Mouse (Mus musculus) splenic B cell, adult 2 months (primary cell): ENCODE data around the gene Gabra1.

Source experiments
- DNase-seq: peaks from one replicate; pipeline ENCODE4 v3.0.0-alpha.2; 2011; ENCODE audit warnings: low read depth, low spot score
- H3K27me3 ChIP-seq: 2 replicates; pipeline ENCODE4 v1.6.1; 2012; ENCODE audit warnings: mild to moderate bottlenecking, low read length, moderate library complexity, mixed read lengths; ENCODE audit not compliant: control insufficient read depth, poor library complexity, insufficient read depth, severe bottlenecking
- H3K36me3 ChIP-seq: 2 replicates; pipeline ENCODE4 v1.6.1; 2012; ENCODE audit warnings: mild to moderate bottlenecking, low read length, moderate library complexity, mixed read lengths; ENCODE audit not compliant: control insufficient read depth, poor library complexity, insufficient read depth, severe bottlenecking

Gabra1 gene

GRCm38 (mm10) chr11:42182825-42183152 is at the start of gene Gabra1:
Gene Gabra1 (minus strand): TSS chr11:42182930.
- DNase-seq: no peak
- H3K36me3 ChIP-seq: no peaks in the 10 kb centered on the region
- H3K27me3 ChIP-seq: no peaks in the 10 kb centered on the region

- no peaks in the 10 kb centered on the region for H3K36me3 ChIP-seq
- no peaks in the 10 kb centered on the region for H3K27me3 ChIP-seq
- no peak for DNase-seq
Measured at GRCm38 (mm10) chr11:42181973-42182824, 531 bp downstream of the Gabra1 start.

DNA sequence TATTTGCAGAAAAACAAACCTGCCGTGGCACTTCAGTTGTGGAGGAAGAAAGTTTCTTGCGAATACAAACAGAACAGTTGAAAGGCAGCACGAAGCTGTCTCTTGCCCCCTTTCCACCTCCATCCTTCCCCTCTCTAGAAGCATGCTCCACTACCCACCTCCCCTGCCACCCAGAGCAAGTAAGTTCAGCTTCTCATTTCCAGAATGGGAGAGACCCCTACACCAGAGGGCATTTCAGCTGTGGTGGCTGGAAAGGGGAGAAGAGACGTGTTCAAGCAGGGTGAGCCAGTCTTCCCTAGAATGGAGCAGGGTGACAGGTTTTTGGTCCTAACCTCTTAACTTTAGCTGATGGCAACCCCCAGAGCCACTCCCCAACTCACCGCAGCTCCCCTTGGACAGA is 1.3 kb downstream of the Gabra1 start:
- Histone ChIP-seq H3K36me3 (no peaks in the 10 kb centered on the region), H3K27me3 (no peaks in the 10 kb centered on the region)
- DNase-seq: no peak

GRCm38 (mm10) chr11:42179535-42179934 is 3.2 kb downstream of the Gabra1 start:
- DNase-seq: no peak
- Histone ChIP-seq H3K27me3 (no peaks in the 10 kb centered on the region), H3K36me3 (no peaks in the 10 kb centered on the region)

GRCm38 (mm10) chr11:42178296-42178695 is 4.4 kb downstream of the Gabra1 start:
- no peak for DNase-seq
- no peaks in the 10 kb centered on the region for H3K27me3 ChIP-seq
- no peaks in the 10 kb centered on the region for H3K36me3 ChIP-seq

DNA sequence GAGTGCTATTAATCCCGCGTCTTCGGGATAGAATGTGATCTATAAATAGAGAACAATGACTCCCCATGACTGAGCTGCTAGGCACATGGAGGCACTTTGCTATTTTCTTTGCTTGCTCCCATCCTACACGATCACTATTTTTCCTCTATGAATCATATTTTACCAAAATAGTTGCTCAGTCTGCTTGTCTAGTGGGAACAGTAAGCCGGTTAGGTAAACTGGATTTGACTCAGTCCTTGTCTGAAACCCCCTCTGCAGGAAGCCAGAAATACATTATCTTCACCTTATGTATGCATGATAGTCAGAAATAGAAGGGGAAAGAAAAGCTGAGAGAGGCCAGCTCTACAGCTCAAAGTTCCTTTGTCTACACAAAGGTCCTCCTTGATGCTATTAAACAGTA is 31.3 kb downstream of the Gabra1 start:
- Histone ChIP-seq H3K36me3 (no peaks in the 10 kb centered on the region), H3K27me3 (no peaks in the 10 kb centered on the region; the same call in 1 of the 2 replicates)
- no peak for DNase-seq

GRCm38 (mm10) chr11:42116931-42117330 is 65.8 kb downstream of the Gabra1 start:
- Histone ChIP-seq H3K27me3 (no peaks in the 10 kb centered on the region), H3K36me3 (no peaks in the 10 kb centered on the region)
- no peak for DNase-seq

DNA sequence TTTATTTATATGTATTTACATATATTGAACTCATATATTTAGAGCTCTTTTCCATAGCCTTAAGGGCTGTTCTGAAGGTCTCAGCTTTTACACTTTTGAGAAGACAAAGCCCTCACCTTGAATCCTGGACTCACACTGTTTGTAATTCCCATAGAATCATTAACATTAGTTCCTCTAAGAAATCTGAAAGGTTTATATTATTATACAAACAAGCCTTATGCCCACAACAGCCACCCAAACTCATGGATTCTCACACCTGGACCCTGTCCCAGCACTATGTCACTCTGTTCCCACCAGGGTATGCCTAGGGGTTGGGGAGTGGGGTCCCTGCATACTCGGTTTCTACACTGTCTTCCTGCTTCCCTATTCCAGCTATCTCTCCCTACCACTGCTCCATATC is 72.7 kb downstream of the Gabra1 start:
- no peaks in the 10 kb centered on the region for H3K27me3 ChIP-seq
- DNase-seq: no peak

DNA sequence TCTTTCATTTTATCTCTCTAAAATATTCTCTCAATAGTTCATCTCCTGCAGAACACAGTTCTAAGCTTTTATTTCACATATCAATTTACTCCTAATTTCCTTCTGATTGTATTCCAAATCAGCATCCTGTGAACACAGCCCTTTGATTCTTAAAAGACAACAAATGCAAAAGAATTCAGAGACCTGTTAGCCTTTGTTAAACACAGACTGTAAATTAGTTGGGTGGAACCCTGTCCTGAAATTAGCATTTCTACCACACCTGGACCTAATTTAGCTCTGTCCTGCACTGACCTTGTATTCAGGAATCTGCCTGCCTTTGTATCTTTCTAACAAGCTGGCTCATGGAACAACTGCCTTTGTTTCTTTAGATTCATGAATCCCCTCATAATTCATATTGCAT is 73.1 kb downstream of the Gabra1 start:
- no peak for DNase-seq
- Histone ChIP-seq H3K36me3 (no peaks in the 10 kb centered on the region), H3K27me3 (no peaks in the 10 kb centered on the region)

More for the DNA sequence above, 72.7 kb downstream of the Gabra1 start:
- H3K36me3 ChIP-seq: no peaks in the 10 kb centered on the region

GRCm38 (mm10) chr11:42095556-42095955 is 87.2 kb downstream of the Gabra1 start:
- DNase-seq: no peak
- Histone ChIP-seq H3K27me3 (no peaks in the 10 kb centered on the region), H3K36me3 (no peaks in the 10 kb centered on the region)
